Mouse (Mus musculus): ENCODE data around the gene Spef1. TPM values are rescaled to one million over a fixed set of nuclear protein-coding genes. Genes with fewer than 3 reads are reported as not detected.
A peak's percentile ranks its signal among the peaks of the same experiment; 100 is the strongest.

Gene Spef1
- total RNA-seq, 2 experiments from 2014 or later = 10.9 to 14.4 TPM

GRCm38 (mm10) chr2:131171401-131172104 is 15.5 kb downstream of the Spef1 start:
- peak; percentile 76 to 79 for DNase-seq

GRCm38 (mm10) chr2:131170936-131171335 is 16.1 kb downstream of the Spef1 start:
- DNase-seq = no peak

- DNase-seq = no peak
Observed at GRCm38 (mm10) chr2:131168914-131169313, 18.2 kb downstream of the Spef1 start.

GRCm38 (mm10) chr2:131167984-131168383 is 19.1 kb downstream of the Spef1 start:
- no peak for DNase-seq

- DNase-seq = no peak
Observed at GRCm38 (mm10) chr2:131166172-131166571, 20.9 kb downstream of the Spef1 start.

- no peak for DNase-seq
Observed at GRCm38 (mm10) chr2:131163924-131164323, 23.2 kb downstream of the Spef1 start.

GRCm38 (mm10) chr2:131160671-131161111 is 26.4 kb downstream of the Spef1 start:
- DNase-seq = no peak

GRCm38 (mm10) chr2:131159938-131160581 is 27.0 kb downstream of the Spef1 start, which contains the start of gene 1700037H04Rik:
Gene 1700037H04Rik (minus strand): TSS chr2:131160081.
- peak; percentile 92 to 94 for DNase-seq

GRCm38 (mm10) chr2:131159491-131159910 is 27.6 kb downstream of the Spef1 start:
- DNase-seq = peak in 1 of 2 experiments; percentile 9

- no peak for DNase-seq
Observed at GRCm38 (mm10) chr2:131156987-131157386, 30.1 kb downstream of the Spef1 start.

GRCm38 (mm10) chr2:131154036-131154435 is 33.0 kb downstream of the Spef1 start:
- no peak for DNase-seq

GRCm38 (mm10) chr2:131152166-131152730 is 34.8 kb downstream of the Spef1 start:
- no peak for DNase-seq

- DNase-seq = no peak
Observed at GRCm38 (mm10) chr2:131149254-131149578, 37.9 kb downstream of the Spef1 start.

GRCm38 (mm10) chr2:131148353-131149253 is 38.5 kb downstream of the Spef1 start:
- DNase-seq = no peak

GRCm38 (mm10) chr2:131147043-131147365 is 40.1 kb downstream of the Spef1 start:
- no peak for DNase-seq

GRCm38 (mm10) chr2:131146193-131147042 is 40.7 kb downstream of the Spef1 start:
- DNase-seq = no peak

GRCm38 (mm10) chr2:131145536-131145935 is 41.5 kb downstream of the Spef1 start:
- DNase-seq = no peak

GRCm38 (mm10) chr2:131145121-131145520 is 42.0 kb downstream of the Spef1 start:
- no peak for DNase-seq

GRCm38 (mm10) chr2:131143007-131143780 is 43.9 kb downstream of the Spef1 start:
- no peak for DNase-seq

GRCm38 (mm10) chr2:131142592-131142991 is 44.5 kb downstream of the Spef1 start:
- peak; percentile 32 to 46 for DNase-seq
